Mouse (Mus musculus) right cerebral cortex, postnatal 10 days (tissue): ENCODE results near the gene Mettl14.
A peak's percentile ranks its signal among the peaks of the same experiment; 100 is the strongest.
"Not testable (repeated sequence)": the region's sequence is repeated elsewhere in the genome, so short reads cannot be mapped to it uniquely, and the experiment has no call there.

Experiments
- DNase-seq, 2 experiments: peaks; one replicate each; pipeline ENCODE4 v3.0.0; 2021; ENCODE audit warnings: low spot score in 2 of 2

The Mettl14 gene

DNA sequence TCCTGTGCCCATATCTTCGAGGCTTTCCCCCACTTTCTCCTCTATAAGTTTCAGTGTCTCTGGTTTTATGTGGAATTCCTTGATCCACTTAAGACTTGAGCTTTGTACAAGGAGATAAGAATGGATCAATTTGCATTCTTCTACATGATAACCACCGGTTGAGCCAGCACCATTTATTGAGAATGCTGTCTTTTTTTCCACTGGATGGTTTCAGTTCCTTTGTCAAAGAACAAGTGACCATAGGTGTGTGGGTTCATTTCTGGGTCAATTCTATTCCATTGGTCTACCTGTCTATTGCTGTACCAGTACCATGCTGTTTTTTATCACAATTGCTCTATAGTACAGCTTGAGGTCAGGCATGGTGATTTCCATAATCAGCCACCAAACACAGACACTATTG, 19.1 kb downstream of the Mettl14 start:
- DNase-seq, result not testable (repeated sequence)

DNA sequence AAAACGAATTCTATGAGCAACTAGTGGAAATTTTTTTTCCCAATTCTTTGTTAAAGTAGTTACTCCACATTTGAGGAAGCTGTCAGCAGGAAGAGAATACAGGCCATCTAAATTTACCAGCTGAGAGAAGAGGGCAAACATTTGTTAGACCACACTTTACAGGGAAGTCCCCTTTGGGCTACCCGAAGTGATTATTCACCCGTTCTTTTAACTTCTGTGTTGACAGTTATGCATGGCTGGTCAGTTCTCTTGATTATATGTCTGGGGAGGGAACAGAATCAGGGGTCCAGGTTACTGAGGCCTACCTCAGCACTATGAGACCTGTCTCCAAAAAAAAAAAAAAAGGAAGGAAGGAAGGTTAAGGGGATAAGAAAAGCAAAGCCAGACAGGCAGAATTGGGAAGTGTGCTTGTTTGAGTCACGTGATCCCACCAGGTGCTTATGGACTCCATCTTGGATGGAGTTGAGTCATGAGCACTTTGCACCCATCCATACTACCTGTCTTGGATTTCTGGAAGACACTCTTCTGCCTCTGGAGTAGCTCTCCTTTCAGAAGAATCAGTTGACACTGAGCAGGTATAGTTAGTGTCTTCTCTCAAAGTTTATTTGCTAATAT, 29.4 kb downstream of the Mettl14 start:
- no peak for DNase-seq

DNA sequence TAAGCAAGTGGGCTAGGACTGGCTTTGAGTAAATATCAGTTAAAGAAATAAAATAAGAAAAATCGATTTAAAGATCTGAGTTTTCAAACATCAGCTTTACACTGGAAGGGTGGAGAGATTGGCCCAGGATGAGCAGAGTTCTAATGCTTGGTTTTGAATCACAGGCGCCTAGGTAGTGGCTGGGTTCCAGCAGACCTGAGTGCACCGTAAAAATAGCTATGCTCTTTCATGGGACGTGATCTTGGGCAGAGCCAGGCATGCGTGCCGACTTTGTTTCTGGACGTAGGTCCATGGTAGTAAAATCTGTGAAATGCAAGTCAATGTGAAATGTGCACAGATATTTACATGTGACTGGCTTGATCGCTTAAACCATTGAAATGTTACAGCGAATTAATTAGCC, 31.5 kb downstream of the Mettl14 start:
- DNase-seq, result no peak

DNA sequence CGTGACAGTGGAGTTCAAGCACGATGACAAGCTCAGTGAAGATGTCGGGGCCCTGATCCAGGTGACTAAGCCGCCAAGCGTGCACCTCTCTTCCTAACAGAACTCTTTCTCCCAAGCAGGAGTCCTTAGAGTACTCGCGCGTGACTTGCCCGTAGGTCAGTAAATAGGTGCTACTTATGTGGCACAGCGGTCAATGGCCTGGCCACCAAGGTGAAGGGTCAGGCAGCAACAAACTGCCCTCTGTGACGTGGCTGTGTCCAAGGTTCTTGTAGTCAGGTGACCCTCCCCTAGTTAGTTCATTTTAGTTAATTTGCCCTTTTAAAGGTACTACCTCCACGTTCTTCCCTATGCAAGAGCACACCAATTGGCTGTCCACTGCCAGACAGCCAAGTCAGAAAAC, 32.2 kb downstream of the Mettl14 start:
- no peak for DNase-seq

DNA sequence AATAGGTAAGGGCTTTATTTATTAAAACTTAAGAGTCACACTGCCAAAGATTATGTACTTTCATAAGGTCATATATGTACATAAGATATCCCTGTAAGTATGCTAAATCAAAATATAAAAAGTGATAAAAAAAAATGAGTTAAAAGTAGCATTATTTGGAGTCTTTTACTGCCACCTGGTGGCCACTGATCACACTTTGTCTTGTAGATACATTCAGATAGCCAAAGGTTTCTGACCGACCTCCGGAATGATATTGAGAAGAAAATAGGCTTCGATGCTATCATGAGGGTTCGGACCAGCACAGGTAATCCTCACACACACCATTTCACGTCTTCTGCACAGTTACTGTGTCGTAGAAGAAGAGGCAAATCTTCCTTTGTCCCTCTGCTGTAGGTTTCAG, 32.7 kb downstream of the Mettl14 start:
- DNase-seq, result peak; percentile 43 to 63

DNA sequence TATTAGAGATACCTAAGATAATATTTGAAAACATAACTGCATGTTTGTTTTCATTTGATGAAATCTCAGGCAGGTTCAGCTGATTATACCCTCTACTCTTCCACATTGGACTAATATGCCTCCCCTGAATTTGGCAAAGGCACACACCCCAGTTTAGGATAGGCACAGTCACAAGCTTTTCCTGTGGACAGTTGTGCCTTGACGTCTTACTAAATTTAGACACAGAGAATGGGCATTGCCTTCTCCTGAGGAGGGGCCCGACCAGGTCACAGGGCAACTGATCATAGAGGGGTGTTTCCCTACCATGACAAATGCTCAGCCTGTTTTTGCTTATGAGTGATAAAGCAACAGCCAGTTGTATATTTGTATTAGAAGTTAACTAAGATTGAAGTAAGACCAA, 34.4 kb downstream of the Mettl14 start:
- DNase-seq, result no peak

DNA sequence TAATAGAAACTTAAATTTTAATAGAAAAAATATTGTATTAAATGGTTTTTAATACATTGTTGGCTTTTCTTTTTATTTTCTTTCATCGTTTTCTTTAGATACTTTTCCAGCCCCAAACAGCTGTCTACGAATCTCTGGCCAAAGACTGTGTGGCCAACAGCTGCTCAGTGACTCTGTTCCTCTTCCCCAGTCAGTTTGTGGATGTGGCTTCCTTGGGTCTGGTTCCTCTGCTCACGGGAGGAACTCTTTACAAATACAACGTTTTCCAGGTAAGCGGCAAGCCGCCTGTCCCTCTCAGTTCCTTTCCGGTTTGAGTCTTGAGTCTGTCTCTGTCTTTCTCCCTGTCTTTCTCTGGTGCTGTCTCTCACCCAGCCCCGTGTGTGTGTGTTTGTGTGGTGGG, 35.3 kb downstream of the Mettl14 start:
- no peak for DNase-seq

DNA sequence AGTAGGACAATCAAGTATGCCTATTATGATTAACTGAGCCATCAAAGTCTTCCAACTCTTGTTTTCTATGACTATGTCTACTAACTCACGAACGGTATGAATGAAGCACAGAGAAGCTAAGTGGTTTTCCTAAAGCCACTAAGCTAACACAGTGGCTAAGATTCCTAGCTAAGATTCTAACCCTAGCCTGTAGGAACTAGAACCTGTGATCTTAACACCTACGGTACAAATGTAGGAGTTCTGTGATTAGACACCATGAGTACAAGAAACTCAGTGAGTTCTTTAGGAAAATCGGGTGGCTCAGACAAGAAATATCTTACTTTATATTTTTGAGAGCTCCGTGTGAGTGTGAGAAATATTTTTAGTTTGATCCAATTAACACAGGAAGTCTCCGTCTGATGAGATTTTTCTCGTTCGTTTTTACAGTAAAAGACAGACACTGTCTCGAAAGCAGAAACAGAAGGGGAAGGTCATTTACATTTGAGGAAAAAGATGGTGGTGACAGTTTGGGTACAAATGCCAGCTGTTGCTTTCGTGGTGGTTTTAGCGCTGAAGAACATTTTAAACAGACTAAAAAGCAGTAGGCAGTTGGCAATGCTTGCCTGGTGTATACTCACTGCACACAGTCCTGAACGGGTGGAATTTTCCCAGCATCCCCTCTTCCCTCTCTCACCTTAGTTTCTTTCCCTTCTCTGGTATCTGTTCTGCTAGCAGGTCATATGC, 37.7 kb downstream of the Mettl14 start:
- peak; percentile 52 to 73 for DNase-seq

DNA sequence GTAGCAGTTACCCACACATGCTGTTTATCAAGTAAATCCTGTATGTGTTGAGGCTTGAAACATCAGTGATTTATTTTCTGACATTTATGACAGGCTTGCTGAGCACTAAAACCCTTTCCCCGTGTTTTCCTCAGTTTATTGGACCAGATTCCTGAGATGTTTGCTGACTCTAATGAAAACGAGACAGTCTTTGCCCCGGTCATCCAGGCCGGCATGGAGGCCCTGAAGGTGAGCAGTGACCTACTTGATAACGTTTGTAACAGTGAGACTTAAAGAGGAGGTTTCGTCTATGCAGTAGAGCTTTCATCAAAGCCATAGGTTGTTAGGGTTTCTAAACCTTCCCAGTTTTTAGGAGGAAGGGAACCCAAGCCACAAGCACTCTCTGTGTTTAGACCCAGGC, 42.2 kb downstream of the Mettl14 start:
- no peak for DNase-seq

DNA sequence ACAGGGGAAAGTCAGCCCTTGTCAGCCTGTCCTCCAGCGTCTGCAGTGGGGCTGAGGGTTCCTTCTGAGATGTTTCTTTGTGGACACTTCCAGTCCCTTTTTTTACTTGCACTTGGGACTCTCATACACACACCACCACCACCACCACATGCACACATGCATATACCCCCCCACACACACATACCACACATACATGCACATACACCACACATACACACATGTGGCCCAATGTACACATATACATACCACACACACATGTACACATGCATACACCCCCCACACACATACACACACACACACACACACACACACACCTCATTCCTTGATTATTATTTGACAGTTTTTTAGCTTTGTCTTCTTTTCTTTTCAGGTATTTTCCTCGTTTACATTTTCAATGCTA, 44.9 kb downstream of the Mettl14 start:
- no peak for DNase-seq

DNA sequence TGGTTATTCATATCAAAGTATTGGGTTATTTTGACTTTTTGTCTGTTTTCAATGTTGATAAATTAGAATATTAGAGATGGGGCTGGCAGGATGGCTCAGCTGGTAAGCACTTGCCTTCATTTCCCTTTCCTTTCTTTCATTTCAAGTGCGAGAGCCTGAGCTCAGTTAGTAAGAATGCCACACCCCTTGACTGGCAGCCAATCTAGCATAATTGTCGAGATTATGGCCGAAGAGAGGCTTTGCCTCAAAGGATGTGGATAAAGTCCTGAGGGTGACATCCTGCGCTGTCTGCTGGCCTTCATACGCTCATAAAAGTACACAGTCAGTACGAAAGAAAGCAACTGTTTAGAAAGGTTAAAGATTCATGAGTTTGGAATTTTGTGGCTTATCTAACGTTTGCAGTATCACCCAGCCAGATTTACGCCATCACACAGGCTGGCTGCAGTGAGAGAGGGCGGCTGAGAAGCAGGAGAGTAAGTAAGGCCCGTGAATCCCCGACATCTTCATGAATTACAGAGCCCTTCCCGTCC, 47.2 kb downstream of the Mettl14 start:
- no peak for DNase-seq

DNA sequence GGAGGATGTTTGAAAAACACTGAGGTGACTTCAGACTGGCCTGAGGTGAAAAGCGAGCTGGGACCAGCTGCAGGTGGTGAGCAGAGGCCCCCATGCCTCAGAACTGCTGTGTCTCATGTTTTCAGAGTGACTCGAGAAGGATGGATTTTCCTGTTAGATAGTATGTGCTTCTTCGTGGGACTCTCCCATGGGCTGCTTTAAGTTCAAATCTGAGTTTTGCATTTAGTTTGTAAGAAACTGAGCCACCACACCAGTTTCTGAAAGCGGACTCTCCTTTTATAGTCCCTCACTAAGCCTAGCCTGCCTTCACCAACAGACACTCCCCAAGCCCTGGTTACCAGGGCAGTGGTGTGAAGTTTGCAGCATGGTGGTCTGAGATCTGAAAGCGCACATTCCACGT, 48.1 kb downstream of the Mettl14 start:
- no peak for DNase-seq

DNA sequence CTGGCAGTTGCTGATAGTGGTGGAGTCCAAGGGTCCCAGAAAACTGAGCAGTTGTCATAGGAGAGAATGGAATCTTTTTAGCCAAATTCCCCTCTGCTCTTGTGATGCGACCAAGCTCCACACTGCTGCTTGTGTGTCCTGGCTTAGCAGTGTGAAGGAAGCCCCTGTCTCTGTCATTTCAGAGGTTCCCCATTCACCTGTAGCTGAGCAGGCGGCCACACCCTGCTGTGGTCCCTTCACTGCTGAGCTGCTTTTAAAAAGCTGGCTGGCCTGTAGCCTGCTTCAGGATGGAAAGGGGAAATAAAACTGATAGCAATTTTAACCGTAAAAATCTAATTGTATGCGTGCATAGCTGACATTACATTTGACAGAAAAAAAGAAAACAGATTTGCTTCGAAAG, 49.0 kb downstream of the Mettl14 start:
- no peak for DNase-seq

DNA sequence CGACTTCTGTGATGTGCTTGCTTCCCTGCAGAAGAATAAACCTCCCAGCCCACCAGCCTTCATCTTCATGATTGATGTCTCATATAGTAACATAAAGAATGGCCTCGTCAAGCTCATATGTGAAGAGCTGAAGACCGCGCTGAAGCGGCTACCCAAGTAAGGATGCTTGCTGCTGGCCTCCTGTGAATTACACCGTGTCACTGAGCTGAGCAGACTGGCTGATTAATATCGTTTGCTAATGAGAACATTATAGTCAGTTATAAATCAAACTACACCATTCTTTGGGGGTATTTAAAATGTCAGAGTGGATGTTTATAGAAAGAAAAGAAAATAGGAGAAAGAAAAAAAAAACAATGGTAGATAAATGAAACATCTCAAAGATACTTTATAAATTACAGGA, 49.5 kb downstream of the Mettl14 start:
- no peak for DNase-seq

DNA sequence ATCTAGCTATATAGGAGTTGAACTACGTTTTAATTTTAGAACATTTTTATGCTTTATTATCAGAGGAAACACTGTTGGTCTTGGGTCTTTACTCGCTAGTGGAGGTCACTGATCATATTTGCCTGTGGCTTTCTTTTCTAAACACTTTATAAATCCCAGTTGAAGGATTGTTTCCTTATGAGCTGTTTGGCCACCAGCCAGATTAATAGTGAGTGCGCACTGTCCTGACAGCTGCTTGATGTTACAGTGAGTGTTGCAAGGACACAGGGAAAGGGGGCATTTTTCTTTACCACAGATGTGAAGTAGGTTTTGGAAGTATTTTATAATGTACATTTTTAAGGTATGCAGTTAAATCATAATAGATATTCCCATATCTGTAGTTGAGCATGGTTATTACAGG, 50.4 kb downstream of the Mettl14 start:
- DNase-seq, result no peak

DNA sequence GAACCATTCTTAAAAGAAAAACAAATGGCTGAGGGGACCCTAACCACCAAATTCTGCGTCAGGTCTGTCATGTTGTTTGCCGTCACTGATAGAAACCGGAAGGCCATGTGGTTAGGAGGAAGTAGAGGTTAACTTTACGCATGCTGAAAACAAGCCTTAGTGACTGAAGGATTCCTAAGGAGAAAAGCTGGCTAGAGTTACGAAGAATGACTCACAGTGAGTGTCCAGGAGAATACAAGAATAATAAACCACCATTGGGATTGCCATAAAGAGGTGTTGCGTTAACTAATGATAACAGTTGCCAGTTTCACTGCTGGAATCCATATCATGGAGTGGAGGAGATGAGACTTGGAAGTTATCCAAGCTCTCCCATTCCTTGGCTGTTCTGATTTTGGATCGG, 51.0 kb downstream of the Mettl14 start:
- DNase-seq, result no peak

DNA sequence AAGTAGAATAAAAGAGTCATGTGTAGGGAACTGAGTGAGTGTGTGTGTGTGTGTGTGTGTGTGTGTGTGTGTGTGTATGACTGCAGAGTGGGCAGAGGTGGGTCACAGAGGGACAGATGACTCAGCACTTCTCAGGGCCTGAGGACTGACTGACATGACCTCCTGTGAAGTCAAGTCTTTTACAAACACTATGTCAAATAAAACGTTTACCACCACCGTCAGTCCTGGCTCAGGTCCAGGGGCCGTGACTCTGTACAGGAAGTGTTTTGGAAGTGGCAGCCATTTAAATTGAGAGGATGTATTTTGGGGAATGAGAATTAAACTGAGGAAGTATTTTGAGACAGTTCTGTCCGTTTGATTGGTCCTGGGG, 52.9 kb downstream of the Mettl14 start:
- no peak for DNase-seq

DNA sequence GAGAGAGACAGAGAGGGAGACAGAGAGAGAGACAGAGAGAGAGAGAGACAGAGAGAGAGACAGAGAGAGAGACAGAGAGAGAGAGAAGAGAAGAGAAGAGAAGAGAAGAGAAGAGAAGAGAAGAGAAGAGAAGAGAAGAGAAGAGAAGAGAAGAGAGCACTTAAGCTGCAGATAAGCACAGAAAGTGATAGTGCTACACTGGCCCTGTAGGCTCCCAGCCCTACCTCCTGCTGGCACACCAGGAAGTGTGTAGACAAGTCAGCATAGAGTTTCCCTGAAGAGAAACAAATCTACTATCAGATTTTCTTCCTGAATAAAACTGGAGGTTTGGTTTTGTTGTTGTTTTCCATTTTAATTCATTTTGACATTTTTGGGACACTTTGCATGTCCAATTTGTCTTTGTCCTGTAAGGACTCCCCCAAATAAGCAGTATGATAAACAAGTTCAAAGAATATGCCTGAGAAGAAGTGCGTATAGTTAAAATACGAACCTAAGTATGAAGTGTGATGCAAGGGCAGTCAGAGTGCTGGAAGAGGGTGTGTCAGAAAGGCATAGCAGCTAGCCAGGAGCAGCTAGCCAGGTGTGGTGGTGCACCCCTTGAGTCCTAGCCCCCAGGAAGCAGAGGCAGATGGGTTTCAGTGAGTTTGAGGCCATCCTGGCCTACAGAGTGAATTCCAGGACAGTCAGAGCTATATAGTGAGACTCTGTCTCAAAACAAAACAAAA, 53.4 kb downstream of the Mettl14 start:
- no peak for DNase-seq

DNA sequence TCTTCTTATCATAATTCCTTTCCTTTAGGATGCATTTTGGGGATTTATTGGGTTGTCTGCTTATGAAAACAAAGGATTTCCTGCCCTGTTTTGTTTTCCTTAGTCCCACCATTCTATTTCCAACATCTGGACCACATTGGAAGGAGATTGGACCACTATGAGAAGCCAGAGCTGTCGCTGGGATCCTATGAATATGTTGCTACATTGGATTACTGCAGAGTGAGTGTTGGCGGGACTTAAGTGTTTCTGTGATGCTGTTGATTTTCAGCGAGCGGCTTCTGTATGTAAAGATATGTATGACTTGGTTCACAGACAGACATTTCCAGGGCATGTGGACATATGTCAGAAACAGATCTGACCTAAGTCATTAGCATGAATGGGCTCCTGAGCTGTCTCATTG, 55.7 kb downstream of the Mettl14 start:
- no peak for DNase-seq

DNA sequence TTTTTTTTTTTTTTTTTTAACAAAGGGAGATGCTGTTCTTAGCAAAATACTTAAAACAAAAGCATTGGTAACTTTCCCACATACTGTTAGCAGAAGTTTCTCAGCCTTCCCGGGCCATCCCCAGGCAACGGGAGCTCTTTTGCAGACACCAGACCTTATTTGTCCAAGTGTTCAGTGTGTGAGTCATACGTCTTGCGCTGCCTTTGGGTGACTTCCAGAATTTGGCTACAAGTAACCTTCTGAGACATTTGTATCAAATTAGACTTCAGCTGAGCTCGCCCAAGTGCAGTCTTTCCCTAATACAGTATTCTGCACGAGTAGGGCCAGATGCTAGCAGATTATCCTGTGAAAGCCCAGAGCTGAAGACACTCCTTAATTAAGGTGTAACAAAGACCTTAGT, 56.7 kb downstream of the Mettl14 start:
- peak in 1 of 2 experiments; percentile 31 for DNase-seq

DNA sequence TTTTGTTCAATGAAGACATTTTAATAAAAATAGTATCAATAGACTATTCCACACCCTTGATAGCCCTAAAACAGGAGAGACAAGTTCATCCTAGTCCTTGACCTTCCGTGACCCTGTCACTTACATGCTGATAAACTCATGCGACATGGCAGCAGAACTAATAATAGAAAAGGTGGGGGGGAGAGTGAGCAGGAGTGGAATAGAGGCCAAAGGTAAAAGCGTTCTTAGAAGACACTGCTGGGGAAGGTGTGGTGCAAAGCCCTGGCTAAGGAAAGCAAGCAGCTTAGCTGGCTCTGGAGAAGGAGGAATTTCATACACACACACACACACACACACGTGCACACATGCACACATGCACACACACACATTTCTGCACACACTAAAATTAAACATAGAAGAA, 61.6 kb downstream of the Mettl14 start:
- DNase-seq, result no peak

DNA sequence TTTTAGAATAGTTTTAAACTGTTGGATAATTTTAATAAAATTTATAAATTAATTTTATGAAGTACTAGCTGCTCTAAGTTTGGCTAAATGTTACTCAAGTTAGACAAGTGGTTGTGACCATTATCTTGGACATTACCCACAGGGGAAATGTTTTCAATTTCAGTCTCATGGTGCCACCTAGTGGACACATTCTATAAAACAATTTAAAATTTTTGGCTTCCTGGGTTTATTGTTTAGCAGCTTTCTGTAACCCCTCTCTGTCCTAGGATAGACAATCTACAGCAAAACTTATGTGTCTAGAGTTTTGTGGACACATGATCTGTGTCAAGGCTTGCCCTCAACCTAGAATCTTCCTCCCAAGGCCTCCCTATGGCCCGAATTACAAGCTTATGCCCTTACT, 63.8 kb downstream of the Mettl14 start:
- no peak for DNase-seq

DNA sequence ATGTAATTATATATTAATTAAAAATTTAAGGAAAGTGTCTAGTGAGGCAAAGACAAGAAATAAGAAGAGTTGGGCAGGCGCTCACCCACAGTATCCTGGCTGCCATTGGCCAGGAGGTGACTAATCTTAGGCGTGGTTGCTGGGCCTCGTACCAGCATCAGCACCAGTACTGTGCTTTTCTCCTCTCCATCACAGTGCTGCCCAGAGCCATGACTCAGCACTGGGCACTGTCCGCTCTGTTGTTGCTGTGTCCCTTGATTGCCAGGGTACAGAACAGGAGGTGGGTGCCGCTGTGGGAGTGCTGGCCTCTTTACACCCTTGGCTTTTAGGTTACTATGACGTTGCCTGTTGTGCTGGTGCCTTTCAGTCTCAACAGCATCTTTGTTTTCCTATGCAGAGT, 64.3 kb downstream of the Mettl14 start:
- no peak for DNase-seq
